Mouse (Mus musculus) kidney, postnatal 0 days (tissue): ENCODE data around the gene Cdc16. TPM values are rescaled to one million over a fixed set of nuclear protein-coding genes. Genes with fewer than 3 reads are reported as not detected.
"Not testable (repeated sequence)": the region's sequence is repeated elsewhere in the genome, so short reads cannot be mapped to it uniquely, and the experiment has no call there.

Experiments used
- ATAC-seq: fragments of 200-750 bp; cut with Nextera tagmentation; replicated peaks from 2 replicates; pipeline ENCODE4 v1.8.0; 2017; ENCODE audit warnings: low read depth, moderate number of reproducible peaks, moderate TSS enrichment, moderate library complexity; ENCODE audit not compliant: low FRiP score
- DNase-seq: peaks from one replicate; pipeline ENCODE4 v3.0.0-alpha.2; 2016; ENCODE audit warnings: low spot score
- H3K27ac ChIP-seq: fragments of 300-500 bp; sonication (generic); 2 replicates; pipeline ENCODE4 v1.5.1; 2014; ENCODE audit warnings: mild to moderate bottlenecking
- H3K27me3 ChIP-seq: fragments of 300-500 bp; sonication (generic); 2 replicates; pipeline ENCODE4 v1.6.1; 2014; ENCODE audit warnings: low read length, mixed read lengths; ENCODE audit not compliant: insufficient read depth
- H3K36me3 ChIP-seq: fragments of 300-500 bp; sonication (generic); 2 replicates; pipeline ENCODE4 v1.6.1; 2014; ENCODE audit warnings: low read length, mixed read lengths; ENCODE audit not compliant: insufficient read depth
- H3K4me1 ChIP-seq: fragments of 300-500 bp; sonication (generic); replicated peaks from 2 replicates; pipeline ENCODE4 v1.6.1; 2014; ENCODE audit warnings: antibody characterized with exemption, low read length, mixed read lengths; ENCODE audit not compliant: insufficient read depth
- H3K4me2 ChIP-seq: fragments of 300-500 bp; sonication (generic); 2 replicates; pipeline ENCODE4 v1.6.1; 2014; ENCODE audit warnings: mild to moderate bottlenecking, low read length, moderate library complexity, mixed read lengths
- H3K4me3 ChIP-seq: fragments of 300-500 bp; sonication (generic); replicated peaks from 2 replicates; pipeline ENCODE4 v1.5.1; 2014; ENCODE audit warnings: low read depth, low read length
- H3K9ac ChIP-seq: fragments of 300-500 bp; sonication (generic); 2 replicates; pipeline ENCODE4 v1.6.1; 2014; ENCODE audit warnings: low read depth, low read length
- H3K9me3 ChIP-seq: fragments of 300-500 bp; sonication (generic); replicated peaks from 2 replicates; pipeline ENCODE4 v1.6.1; 2016; ENCODE audit warnings: low read length, inconsistent platforms, mixed read lengths
- CTCF ChIP-seq: IDR thresholded peaks from 2 replicates; pipeline ENCODE4 v1.5.1; 2016; ENCODE audit warnings: antibody characterized with exemption, low read depth, mild to moderate bottlenecking, moderate library complexity
- WGBS: fragments of 180-500 bp; shearing (Covaris S2); extraction: QIAGEN DNeasy Blood & Tissue Kit; methylation state at CpG from one replicate; pipeline ENCODE4 v1.1.7; 2014; 5-methylcytosine and 5-hydroxymethylcytosine counted together
- polyA plus RNA-seq: library from polyadenylated mRNA; unstranded; fragments of >200 nt; fragmentation: Nextera tagmentation; extraction: Ambion mirVana; gene quantifications from 2 replicates; pipeline ENCODE4 v1.2.1, GENCODE M21; 2015

The Cdc16 gene
- polyA plus RNA-seq, 1 experiment from 2014 or later, result 119 TPM

GRCm38 (mm10) chr8:13740817-13741613, 16.5 kb upstream of the Cdc16 start:
- Histone ChIP-seq H3K9me3 (no peaks in the 10 kb centered on the region), H3K27ac (peak overlapping the region; percentile 80), H3K36me3 (no peaks in the 10 kb centered on the region), H3K4me1 (no peaks in the 10 kb centered on the region), H3K9ac (no peak overlapping the region), H3K4me3 (no peak overlapping the region), H3K4me2 (no peak overlapping the region), H3K27me3 (no peaks in the 10 kb centered on the region)
- 70% methylated on average over 7 of the region's 7 CpGs for whole genome bisulfite sequencing
- DNase-seq (no peak), ATAC-seq (no peak)
- TF ChIP-seq CTCF, result no peak

- DNase-seq, H3K4me3 ChIP-seq, H3K27ac ChIP-seq, ATAC-seq, H3K27me3 ChIP-seq, H3K4me1 ChIP-seq, H3K36me3 ChIP-seq, H3K9me3 ChIP-seq, H3K4me2 ChIP-seq, H3K9ac ChIP-seq: not testable (repeated sequence)
- 94% methylated on average over 4 of the region's 6 CpGs for WGBS
Observed at GRCm38 (mm10) chr8:13746212-13746611, 11.3 kb upstream of the Cdc16 start.

GRCm38 (mm10) chr8:13747626-13748025, 9.8 kb upstream of the Cdc16 start:
- TF ChIP-seq CTCF, result no peak
- DNase-seq (peak; percentile 73), ATAC-seq (peak; percentile 59; the same call in 1 of the 2 replicates)
- Histone ChIP-seq H3K36me3 (no peaks in the 10 kb centered on the region), H3K27ac (no peak overlapping the region), H3K9me3 (no peaks in the 10 kb centered on the region), H3K4me1 (no peaks in the 10 kb centered on the region), H3K27me3 (no peaks in the 10 kb centered on the region), H3K9ac (no peak overlapping the region), H3K4me2 (no peak overlapping the region), H3K4me3 (no peak overlapping the region)
- WGBS, result 3% methylated on average over 3 of the region's 3 CpGs

GRCm38 (mm10) chr8:13753680-13754079, 3.8 kb upstream of the Cdc16 start:
- H3K9me3 ChIP-seq, result no peaks in the 10 kb centered on the region
- H3K36me3 ChIP-seq, result no peaks in the 10 kb centered on the region
- 26% methylated on average over 2 of the region's 2 CpGs for WGBS
- 0 out of 2 replicates have a peak, but pooled peaks cover under 1% of the 10 kb centered on the region for H3K4me1 ChIP-seq
- H3K4me2 ChIP-seq, result no peak overlapping the region
- no peak overlapping the region for H3K27ac ChIP-seq
- H3K27me3 ChIP-seq, result no peaks in the 10 kb centered on the region
- peak; percentile 84 for TF ChIP-seq CTCF
- no peak overlapping the region for H3K9ac ChIP-seq
- peak; percentile 82 for DNase-seq
- no peak overlapping the region for H3K4me3 ChIP-seq
- no peak for ATAC-seq

DNA sequence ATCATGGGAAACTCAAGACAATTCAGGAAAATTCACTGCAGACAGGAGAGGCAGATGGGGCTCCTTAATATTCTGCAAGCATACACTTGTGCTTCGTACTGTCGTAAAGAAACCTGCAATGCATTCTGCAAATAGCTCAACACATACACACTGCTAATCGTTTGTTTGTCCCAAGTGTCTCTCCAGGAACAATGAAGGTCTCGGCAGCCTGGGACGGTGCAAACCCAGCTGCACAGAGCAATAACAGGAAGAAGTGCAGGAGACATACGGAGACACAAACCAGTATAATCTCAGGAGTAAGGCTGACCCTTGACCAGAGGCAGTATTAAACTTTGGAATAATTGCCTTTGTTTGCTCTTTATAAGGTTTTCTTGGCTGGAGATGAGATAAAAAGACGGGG, 996 bp upstream of the Cdc16 start:
- Histone ChIP-seq H3K27me3 (no peaks in the 10 kb centered on the region), H3K9me3 (no peaks in the 10 kb centered on the region), H3K4me1 (0 out of 2 replicates have a peak, but pooled peaks cover 5% of the 10 kb centered on the region), H3K9ac (no peak overlapping the region), H3K36me3 (0 out of 2 replicates have a peak, but pooled peaks cover 4% of the 10 kb centered on the region), H3K27ac (no peak overlapping the region), H3K4me3 (no peak overlapping the region), H3K4me2 (no peak overlapping the region)
- ATAC-seq (no peak), DNase-seq (no peak)
- 58% methylated on average over 7 of the region's 7 CpGs for WGBS
- no peak for TF ChIP-seq CTCF

GRCm38 (mm10) chr8:13757805-13758727, 590 bp downstream of the Cdc16 start:
- ATAC-seq, result peak; percentile 69
- Histone ChIP-seq H3K4me2 (peak overlapping the region; percentile 76), H3K27me3 (no peaks in the 10 kb centered on the region), H3K9me3 (no peaks in the 10 kb centered on the region), H3K9ac (peak overlapping the region; percentile 90), H3K36me3 (peaks cover 18% of the 10 kb centered on the region), H3K4me1 (0 out of 2 replicates have a peak, but pooled peaks cover 5% of the 10 kb centered on the region), H3K27ac (peak overlapping the region; percentile 82), H3K4me3 (peak overlapping the region; percentile 79)
- DNase-seq, result peak; percentile 83
- peak; percentile 70 for TF ChIP-seq CTCF
- WGBS, result under 1% methylated on average over 38 of the region's 38 CpGs
